Mouse (Mus musculus) c-Kit-positive CD71-negative TER-119-negative erythroid progenitor cells, embryonic 14.5 days (primary cell): ENCODE measurements around the gene Zscan2.

Source experiments
- DNase-seq: peaks from one replicate; pipeline ENCODE4 v3.0.0-alpha.2; 2013; ENCODE audit warnings: low read depth

Gene Zscan2

DNA sequence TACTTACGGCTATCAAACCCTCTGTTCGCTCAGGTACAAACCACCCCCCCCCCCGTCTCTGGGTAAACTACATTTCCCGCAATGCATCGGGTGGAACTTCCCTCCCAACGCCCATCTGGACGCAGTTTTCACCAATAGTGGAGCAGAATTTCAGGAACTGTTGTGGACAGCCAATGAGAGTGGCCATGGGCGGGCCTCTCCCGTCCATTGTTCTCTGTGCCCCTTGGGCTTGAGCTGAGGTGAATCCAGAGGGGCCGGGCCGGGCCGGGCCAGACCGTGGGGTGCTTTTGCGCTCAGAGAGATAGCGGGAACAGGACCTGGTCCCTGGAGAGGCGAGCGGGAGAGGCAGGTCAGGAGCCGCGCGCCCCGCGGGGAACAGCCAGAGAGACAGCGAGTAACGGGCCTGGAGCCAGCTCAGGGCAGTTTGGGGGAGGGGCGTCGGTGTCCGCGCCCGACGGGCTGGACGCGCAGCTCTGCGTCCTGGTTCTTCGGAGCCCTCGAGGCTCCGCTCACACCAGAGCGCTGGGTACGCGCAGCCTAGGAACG, at the start of gene Zscan2:
TSS of gene Zscan2 (plus strand) at position 192 of the 546 bp plus-strand sequence.
- DNase-seq: peak; percentile 88

DNA sequence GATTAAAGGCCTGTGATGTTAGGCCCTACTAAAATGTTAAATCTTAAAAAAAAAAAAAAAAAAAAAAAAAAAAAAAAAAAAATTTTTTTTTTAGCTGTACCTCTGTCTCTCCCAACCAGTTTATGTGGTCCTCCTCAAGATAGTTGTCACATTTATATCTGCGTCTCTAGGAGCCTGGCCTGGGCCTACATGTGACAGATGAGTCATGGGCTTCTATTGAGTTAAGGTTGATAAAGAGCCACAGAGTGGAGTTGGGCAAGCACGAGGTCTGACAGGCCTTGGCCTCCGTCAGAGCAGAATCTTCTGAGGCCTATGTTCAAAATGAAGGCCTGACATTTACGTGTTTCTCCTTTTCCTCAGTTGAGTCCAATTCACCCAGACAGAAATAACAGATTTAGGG, 47.3 kb upstream of the Zscan2 start:
- DNase-seq: no peak

DNA sequence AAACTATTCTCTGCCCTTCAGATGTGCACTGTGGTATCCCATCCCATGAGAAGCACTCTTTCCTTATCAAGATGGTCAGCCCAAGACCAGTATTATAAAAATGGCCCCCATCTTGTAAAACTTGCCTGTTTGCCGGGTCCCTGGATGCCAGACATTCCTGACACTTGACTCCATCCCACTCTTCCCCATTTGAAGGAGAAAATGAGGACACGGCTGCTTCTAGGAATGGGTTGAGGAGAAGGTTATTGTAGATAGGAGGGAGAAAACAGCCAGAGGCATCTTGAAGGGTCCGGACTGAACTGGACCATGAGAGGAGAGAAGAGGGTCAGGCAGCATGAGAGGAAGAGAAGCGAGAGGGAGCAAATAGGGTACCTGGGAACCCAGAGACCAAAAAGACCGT, 44.1 kb upstream of the Zscan2 start:
- no peak for DNase-seq

DNA sequence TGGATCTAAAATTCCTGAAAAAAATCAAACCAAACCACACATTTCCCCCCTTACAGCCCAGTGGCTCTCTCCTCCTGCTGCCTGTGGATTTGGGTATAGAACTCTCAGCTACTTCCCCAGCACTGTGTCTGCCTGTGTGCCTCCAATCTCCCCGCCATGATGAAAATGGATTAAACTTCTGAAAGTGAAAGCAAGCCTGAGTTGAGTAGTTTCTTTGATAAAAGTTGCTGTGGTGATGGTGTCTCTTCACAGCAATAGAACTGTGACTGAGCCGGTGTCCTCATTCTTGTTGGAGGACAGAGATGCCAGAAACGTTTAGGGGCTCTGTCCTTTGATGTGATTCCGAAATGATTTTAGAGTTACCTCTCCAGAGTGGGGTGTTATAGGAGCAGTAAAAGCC, 39.9 kb upstream of the Zscan2 start:
- no peak for DNase-seq

GRCm38 (mm10) chr7:80823267-80823666, 37.5 kb upstream of the Zscan2 start:
- no peak for DNase-seq

DNA sequence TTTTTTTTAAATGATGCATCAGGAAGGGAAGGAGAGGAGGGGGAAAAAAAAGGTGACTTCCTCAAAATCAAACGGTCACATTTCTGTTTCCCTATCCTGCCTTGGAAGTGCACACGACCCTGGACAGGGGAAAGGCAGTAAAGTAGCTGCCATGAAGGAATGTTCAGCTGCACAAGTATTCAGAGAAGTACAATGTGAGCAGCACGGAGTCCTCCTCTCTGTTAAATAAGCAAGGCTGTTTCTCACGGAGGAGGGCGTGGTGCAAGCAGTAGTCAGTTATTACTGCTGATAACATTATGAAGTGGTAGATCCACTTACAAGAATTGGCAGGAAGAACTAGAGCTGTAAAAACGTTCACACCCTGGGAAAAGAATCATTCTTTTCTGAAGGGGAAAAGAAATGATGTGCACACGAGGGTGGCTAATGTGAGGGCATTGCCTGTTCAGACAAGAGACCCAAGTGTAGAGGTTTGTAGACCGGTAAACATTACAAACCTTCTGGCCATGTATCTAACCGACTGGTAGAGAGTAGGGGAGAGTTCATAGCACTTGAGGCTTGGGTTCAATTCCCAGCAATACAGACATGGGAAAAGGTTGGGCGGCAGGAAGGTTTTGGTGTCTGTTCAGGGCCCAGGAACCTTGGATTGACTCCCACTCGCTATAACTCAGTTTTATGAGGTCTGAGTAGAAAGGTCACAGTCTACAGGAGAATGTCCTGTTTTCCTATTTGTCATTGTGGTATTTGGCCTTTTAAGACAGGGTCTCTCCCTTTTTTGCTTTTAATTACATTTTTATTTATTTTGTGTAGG, 36.6 kb upstream of the Zscan2 start:
- DNase-seq: no peak

GRCm38 (mm10) chr7:80825843-80826403, 34.8 kb upstream of the Zscan2 start, which contains the start of gene Iqgap1:
Gene Iqgap1 (minus strand): TSS chr7:80825974.
- no peak for DNase-seq

- peak; percentile 66 for DNase-seq
Measured at GRCm38 (mm10) chr7:80828146-80828860, 32.4 kb upstream of the Zscan2 start.

- DNase-seq: no peak
Measured at GRCm38 (mm10) chr7:80830193-80830803, 30.4 kb upstream of the Zscan2 start.

GRCm38 (mm10) chr7:80832191-80832590, 28.5 kb upstream of the Zscan2 start:
- DNase-seq: peak; percentile 47

DNA sequence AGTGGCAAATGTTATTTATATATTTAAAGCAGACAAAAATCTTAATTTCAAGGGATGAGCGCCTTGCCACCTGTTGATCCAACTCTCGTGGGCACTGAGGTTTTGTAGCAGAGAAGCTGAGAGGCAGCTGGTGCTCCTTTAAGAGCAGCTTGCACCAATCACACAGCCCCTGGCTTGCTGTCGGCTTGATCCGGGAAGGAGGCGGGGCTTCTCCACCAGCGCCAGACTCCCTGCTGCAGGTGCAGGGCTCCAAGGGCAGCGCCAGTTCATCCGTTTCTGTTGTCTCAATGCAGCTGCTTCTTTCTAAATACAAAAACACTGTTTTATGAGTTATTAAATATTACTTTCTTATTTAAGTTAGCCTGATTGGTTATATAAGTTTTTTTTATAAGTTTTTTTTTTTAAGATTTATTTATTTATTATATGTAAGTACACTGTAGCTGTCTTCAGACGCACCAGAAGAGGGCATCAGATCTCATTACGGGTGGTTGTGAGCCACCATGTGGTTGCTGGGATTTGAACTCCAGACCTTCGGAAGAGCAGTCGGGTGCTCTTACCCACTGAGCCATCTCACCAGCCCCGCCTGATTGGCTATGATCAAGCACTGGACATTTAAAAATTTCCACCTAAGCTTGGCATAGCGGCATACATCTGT, 27.6 kb upstream of the Zscan2 start:
- DNase-seq: peak; percentile 56

- no peak for DNase-seq
Measured at GRCm38 (mm10) chr7:80833651-80834532, 26.8 kb upstream of the Zscan2 start.

GRCm38 (mm10) chr7:80835984-80836652, 24.6 kb upstream of the Zscan2 start:
- DNase-seq: no peak

DNA sequence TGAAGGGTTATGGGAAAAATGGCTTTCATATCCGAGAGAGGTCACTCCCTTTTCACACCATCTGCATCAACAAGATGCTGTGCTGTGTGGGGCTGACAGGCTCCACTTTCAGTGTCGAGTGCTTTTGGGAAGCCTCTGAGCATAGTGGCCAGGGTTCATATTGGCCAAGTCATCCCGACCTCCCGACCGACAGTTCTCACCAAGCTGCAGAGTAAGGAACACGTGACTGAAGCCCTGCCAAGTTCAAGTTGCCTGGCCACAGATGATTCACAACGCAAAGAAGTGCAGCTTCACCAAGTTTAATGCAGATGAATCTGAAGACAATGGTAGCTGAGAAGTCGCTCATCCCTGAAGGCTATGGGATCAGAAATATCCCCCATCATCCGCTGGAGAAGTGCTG, 23.0 kb upstream of the Zscan2 start:
- DNase-seq: no peak

GRCm38 (mm10) chr7:80838247-80838646, 22.5 kb upstream of the Zscan2 start:
- no peak for DNase-seq

DNA sequence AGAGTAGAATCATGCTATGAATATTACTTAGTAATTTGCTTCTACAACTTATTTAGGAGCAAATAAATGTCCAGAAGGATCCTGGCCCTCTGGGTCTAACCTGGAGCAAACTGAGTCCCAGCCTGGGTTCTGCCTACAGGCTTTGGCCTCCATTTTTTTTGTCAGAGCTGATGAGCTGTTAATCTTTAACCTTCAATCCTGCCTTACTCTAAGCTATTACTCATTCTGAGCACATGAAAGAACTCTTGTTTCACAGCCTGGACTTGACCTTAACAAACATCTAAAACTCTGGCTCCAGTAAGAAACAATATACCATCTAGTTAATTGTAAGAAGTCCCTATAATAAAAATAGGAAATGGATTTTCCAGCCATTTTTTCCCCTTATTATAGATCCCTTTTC, 21.0 kb upstream of the Zscan2 start:
- no peak for DNase-seq

DNA sequence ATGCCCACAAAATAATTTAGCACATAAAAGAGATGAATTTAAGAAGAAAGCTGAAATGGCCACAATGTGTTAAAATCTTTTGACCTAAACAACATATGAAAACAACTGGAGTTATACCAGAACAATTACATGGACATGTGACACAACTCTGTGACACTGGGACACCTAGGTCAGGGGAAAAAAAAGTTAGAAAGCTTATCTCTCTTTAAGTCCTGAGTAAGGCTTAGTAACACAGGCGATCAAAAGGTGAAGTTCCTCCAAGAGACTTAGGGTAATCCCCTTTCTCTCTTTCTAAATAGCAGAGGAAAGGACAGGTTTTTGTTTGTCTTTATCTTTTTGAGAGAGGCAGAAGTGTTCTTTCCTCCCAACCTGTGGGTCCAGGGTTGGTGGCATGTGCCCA, 20.5 kb upstream of the Zscan2 start:
- DNase-seq: no peak

DNA sequence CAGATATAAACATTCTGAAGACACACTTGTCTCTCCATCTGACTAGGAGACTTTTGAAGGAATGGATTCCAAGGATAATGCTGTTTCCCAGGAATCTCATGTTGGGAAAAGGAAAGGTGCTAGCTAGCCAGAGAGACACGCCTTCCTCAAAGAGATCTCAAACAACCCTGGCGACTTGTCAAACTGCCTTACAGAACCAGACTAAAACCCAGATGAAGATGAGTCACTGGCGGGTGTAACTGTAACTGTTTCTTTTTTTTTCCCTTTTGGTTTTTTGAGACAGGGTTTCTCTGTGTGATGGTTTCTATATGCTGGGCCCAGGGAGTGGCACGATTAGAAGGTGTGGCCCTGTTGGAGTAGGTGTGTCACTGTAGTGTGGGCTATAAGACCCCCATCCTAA, 19.8 kb upstream of the Zscan2 start:
- no peak for DNase-seq

DNA sequence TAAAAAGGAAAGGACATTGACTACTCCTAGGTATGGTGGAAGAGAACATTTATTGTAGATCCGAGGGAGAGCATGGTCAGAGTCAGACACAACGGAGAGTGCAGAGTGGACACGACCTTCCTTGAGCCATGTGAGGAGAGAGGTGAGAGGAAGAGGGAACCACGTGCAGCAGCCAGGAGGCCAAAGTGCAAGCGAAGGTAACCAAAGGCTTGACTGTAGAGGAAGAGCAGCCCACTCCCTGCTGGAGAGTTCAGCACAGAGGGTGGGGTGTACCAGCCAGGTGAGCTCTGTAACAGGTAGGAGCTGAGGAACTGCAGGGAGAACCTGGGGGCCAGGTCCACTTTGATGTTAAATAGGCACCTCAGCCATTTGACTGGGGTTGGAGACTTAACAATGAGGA, 18.6 kb upstream of the Zscan2 start:
- DNase-seq: no peak

DNA sequence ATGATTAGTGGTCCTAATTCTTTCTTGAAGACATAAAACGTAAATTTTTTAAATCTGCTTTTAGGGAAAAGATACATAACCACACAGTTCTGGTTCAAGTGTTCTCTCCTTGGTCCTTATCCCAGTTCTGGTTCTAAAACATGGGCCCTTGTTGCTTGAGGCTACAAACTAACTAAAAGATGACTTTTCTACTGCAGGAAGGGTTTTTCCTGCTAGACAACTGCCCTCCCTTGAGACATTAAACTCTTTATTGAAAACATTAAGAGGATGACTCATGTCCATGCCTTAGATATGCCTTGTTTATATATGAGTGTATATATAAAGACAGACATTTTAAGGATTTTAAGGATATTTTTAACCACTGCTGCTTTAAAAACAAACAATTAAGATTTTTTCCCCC, 17.5 kb upstream of the Zscan2 start:
- DNase-seq: no peak
